Mouse (Mus musculus) CH12.LX (cell line): ENCODE data around the gene Tmc8. TPM values are rescaled to one million over a fixed set of nuclear protein-coding genes. Genes with fewer than 3 reads are reported as not detected.

Source experiments
- DNase-seq: peaks from one replicate; pipeline ENCODE4 v3.0.0-alpha.2; 2013; ENCODE audit errors: extremely low read depth
- H3K27ac ChIP-seq: 2 replicates; pipeline ENCODE4 v1.5.1; 2012; ENCODE audit warnings: low read depth, mild to moderate bottlenecking, control low read depth, moderate library complexity; ENCODE audit not compliant: insufficient read depth
- H3K27me3 ChIP-seq: replicated peaks from 2 replicates; pipeline ENCODE3; 2012; ENCODE audit warnings: inconsistent platforms
- H3K36me3 ChIP-seq, 2 experiments: replicated peaks in 1 of 2; 2 replicates each; pipeline versions ENCODE3 to v1.6.1; 2012; ENCODE audit warnings: inconsistent platforms in 1 of 2, low read length in 1 of 2, mild to moderate bottlenecking in 1 of 2, mixed read lengths in 1 of 2, moderate library complexity in 1 of 2; ENCODE audit not compliant: control insufficient read depth in 1 of 2, insufficient read depth in 1 of 2
- H3K4me1 ChIP-seq, 2 experiments: 2 replicates each; pipeline ENCODE4 v1.6.1; 2012; ENCODE audit warnings: inconsistent platforms in 1 of 2, moderate library complexity in 1 of 2; ENCODE audit not compliant: insufficient read depth in 2 of 2, control insufficient read depth in 1 of 2
- H3K4me2 ChIP-seq: 2 replicates; pipeline ENCODE4 v1.6.1; 2012; ENCODE audit warnings: low read depth, mild to moderate bottlenecking, control low read depth; ENCODE audit not compliant: poor library complexity, insufficient read depth, severe bottlenecking
- H3K4me3 ChIP-seq, 3 experiments: fragments of 150-350 bp in 1 of 3; sonication (generic) in 1 of 3; replicated peaks in 1 of 3; 2 replicates each; pipeline versions ENCODE3 to v1.5.1; 2011 to 2012; ENCODE audit warnings: low read depth in 2 of 3, low read length in 2 of 3, mild to moderate bottlenecking in 2 of 3, moderate library complexity in 2 of 3, control low read depth in 1 of 3, improper control_type of control experiment in 1 of 3, inconsistent platforms in 1 of 3, mixed read lengths in 1 of 3; ENCODE audit not compliant: poor library complexity in 1 of 3
- H3K79me2 ChIP-seq: replicated peaks from 2 replicates; pipeline ENCODE4 v1.6.1; 2012; ENCODE audit warnings: mild to moderate bottlenecking, moderate library complexity; ENCODE audit not compliant: control insufficient read depth, poor library complexity, insufficient read depth, severe bottlenecking; ENCODE audit errors: extremely low read depth
- H3K9ac ChIP-seq: 2 replicates; pipeline ENCODE4 v1.6.1; 2012; ENCODE audit warnings: low read depth, mild to moderate bottlenecking, control low read depth, moderate library complexity; ENCODE audit not compliant: insufficient read depth
- H3K9me3 ChIP-seq: replicated peaks from 2 replicates; pipeline ENCODE3; 2012; ENCODE audit warnings: low read length, inconsistent platforms, mixed read lengths
- BHLHE40 ChIP-seq: IDR thresholded peaks from 2 replicates; pipeline ENCODE4 v1.6.1; 2011; ENCODE audit warnings: mild to moderate bottlenecking, low read depth, low read length, improper control_type of control experiment
- CHD2 ChIP-seq: IDR thresholded peaks from 2 replicates; pipeline ENCODE4 v1.6.1; 2011; ENCODE audit warnings: low read length, improper control_type of control experiment
- ELF1 ChIP-seq: IDR thresholded peaks from 2 replicates; pipeline ENCODE4 v1.6.1; 2014; ENCODE audit warnings: low read depth, mild to moderate bottlenecking, inconsistent platforms, low read length, improper control_type of control experiment
- EP300 ChIP-seq: IDR thresholded peaks from 2 replicates; pipeline ENCODE4 v1.6.1; 2011; ENCODE audit warnings: low read length, improper control_type of control experiment
- ETS1 ChIP-seq: conservative IDR thresholded peaks from 2 replicates; pipeline ENCODE4 v1.6.1; 2012; ENCODE audit warnings: low read depth, mild to moderate bottlenecking, inconsistent platforms, low read length, improper control_type of control experiment, moderate library complexity
- HCFC1 ChIP-seq: IDR thresholded peaks from 2 replicates; pipeline ENCODE4 v1.6.1; 2012; ENCODE audit warnings: low read depth, mild to moderate bottlenecking, inconsistent platforms, low read length, improper control_type of control experiment
- IRF4 ChIP-seq: IDR thresholded peaks from 2 replicates; pipeline ENCODE4 v1.6.1; 2014; ENCODE audit warnings: low read depth, mild to moderate bottlenecking, inconsistent platforms, low read length, improper control_type of control experiment
- JUN ChIP-seq: IDR thresholded peaks from 2 replicates; pipeline ENCODE4 v1.6.1; 2011; ENCODE audit warnings: low read depth, mild to moderate bottlenecking, low read length, improper control_type of control experiment, moderate library complexity; ENCODE audit not compliant: insufficient read depth
- KAT2A ChIP-seq: IDR thresholded peaks from 2 replicates; pipeline ENCODE4 v1.6.1; 2012; ENCODE audit warnings: low read length, improper control_type of control experiment, inconsistent platforms; ENCODE audit not compliant: insufficient replicate concordance
- MAX ChIP-seq: IDR thresholded peaks from 2 replicates; pipeline ENCODE4 v1.6.1; 2011; ENCODE audit warnings: low read length, improper control_type of control experiment
- MEF2A ChIP-seq: IDR thresholded peaks from 2 replicates; pipeline ENCODE4 v1.6.1; 2014; ENCODE audit warnings: low read depth, mild to moderate bottlenecking, inconsistent platforms, low read length, improper control_type of control experiment, borderline replicate concordance
- MYC ChIP-seq: IDR thresholded peaks from 2 replicates; pipeline ENCODE4 v1.6.1; 2011; ENCODE audit warnings: low read depth, mild to moderate bottlenecking, improper control_type of control experiment, low read length
- NRF1 ChIP-seq: IDR thresholded peaks from 2 replicates; pipeline ENCODE4 v1.6.1; 2014; ENCODE audit warnings: low read depth, mild to moderate bottlenecking, inconsistent platforms, low read length, improper control_type of control experiment, moderate library complexity
- PAX5 ChIP-seq: IDR thresholded peaks from 2 replicates; pipeline ENCODE4 v1.6.1; 2012; ENCODE audit warnings: low read length, inconsistent platforms, mixed read lengths
- POLR2A ChIP-seq: IDR thresholded peaks from 2 replicates; pipeline ENCODE4 v1.6.1; 2011; ENCODE audit warnings: low read depth, mild to moderate bottlenecking, improper control_type of control experiment, low read length
- POLR2AphosphoS2 ChIP-seq: IDR thresholded peaks from 2 replicates; pipeline ENCODE4 v1.6.1; 2011; ENCODE audit warnings: low read depth, low read length, improper control_type of control experiment
- RAD21 ChIP-seq: IDR thresholded peaks from 2 replicates; pipeline ENCODE4 v1.6.1; 2011; ENCODE audit warnings: low read depth, mild to moderate bottlenecking, low read length, improper control_type of control experiment, moderate library complexity
- RCOR1 ChIP-seq: conservative IDR thresholded peaks from 2 replicates; pipeline ENCODE4 v1.6.1; 2012; ENCODE audit warnings: low read depth, mild to moderate bottlenecking, inconsistent platforms, low read length, improper control_type of control experiment
- SMC3 ChIP-seq: IDR thresholded peaks from 2 replicates; pipeline ENCODE4 v1.6.1; 2011; ENCODE audit warnings: low read depth, low read length, improper control_type of control experiment
- TBP ChIP-seq: conservative IDR thresholded peaks from 2 replicates; pipeline ENCODE4 v1.6.1; 2011; ENCODE audit warnings: low read depth, low read length, improper control_type of control experiment
- USF1 ChIP-seq: IDR thresholded peaks from 2 replicates; pipeline ENCODE4 v1.6.1; 2014; ENCODE audit warnings: low read depth, mild to moderate bottlenecking, inconsistent platforms, low read length, improper control_type of control experiment
- USF2 ChIP-seq: conservative IDR thresholded peaks from 2 replicates; pipeline ENCODE4 v1.6.1; 2011; ENCODE audit warnings: low read depth, low read length, improper control_type of control experiment
- ZKSCAN1 ChIP-seq: IDR thresholded peaks from 2 replicates; pipeline ENCODE4 v1.6.1; 2012; ENCODE audit warnings: low read depth, inconsistent platforms, low read length, improper control_type of control experiment, borderline replicate concordance
- ZMIZ1 ChIP-seq: IDR thresholded peaks from 2 replicates; pipeline ENCODE4 v1.6.1; 2012; ENCODE audit warnings: low read depth, mild to moderate bottlenecking, inconsistent platforms, low read length, improper control_type of control experiment
- ZNF384 ChIP-seq: IDR thresholded peaks from 2 replicates; pipeline ENCODE4 v1.6.1; 2012; ENCODE audit warnings: low read depth, low read length, improper control_type of control experiment, inconsistent platforms
- dilution Hi-C: fragments of 300-500 bp; cut with MboI; formaldehyde crosslinking; loops from 2 replicates; pipeline ENCODE4 v1.14.3; 2020; ENCODE audit warnings: low sequenced_read_pairs; ENCODE audit not compliant: extremely low pct_unique_long_range_greater_than_20kb, extremely low pct_ligation_motif_present
- in situ Hi-C: fragments of 300-500 bp; cut with MboI; formaldehyde crosslinking; loops from 3 replicates; pipeline ENCODE4 v1.14.3; 2019; ENCODE audit warnings: low sequenced_read_pairs, low pct_ligation_motif_present, low pct_unique_long_range_greater_than_20kb, mixed read lengths
- polyA plus RNA-seq: library from polyadenylated mRNA; unstranded; fragments of >175 nt; gene quantifications from 2 replicates; pipeline ENCODE4 v1.2.1, GENCODE M21; 2012; ENCODE audit warnings: low read depth; ENCODE audit not compliant: insufficient read length
- total RNA-seq, 2 experiments: library from RNA; depleted of rRNA; stranded (reverse); fragments of 300-350 nt in 1 of 2; fragments of >200 nt in 1 of 2; gene quantifications; 2 replicates each; pipeline ENCODE4 v1.2.3; 2012 to 2014

Gene Tmc8
- total and polyA plus RNA-seq, 3 experiments: 2.2 to 9.8 (median 6.1) TPM

GRCm38 (mm10) chr11:117838572-117838971, 56.7 kb downstream of the Tmc8 start:
- in situ Hi-C loops: no loop called here
- Histone ChIP-seq H3K4me1 (peaks cover 7 to 13% of the 10 kb centered on the region in 2 experiments), H3K4me3 (no peak overlapping the region), H3K9me3 (no peaks in the 10 kb centered on the region), H3K27ac (no peak overlapping the region), H3K79me2 (no peaks in the 10 kb centered on the region), H3K27me3 (no peaks in the 10 kb centered on the region), H3K4me2 (no peak overlapping the region), H3K36me3 (peaks cover 3 to 30% of the 10 kb centered on the region in 2 experiments), H3K9ac (no peak overlapping the region)
- DNase-seq: no peak
- dilution Hi-C loops: no loop called here
- TF ChIP-seq MEF2A (no peak), ZNF384 (no peak), KAT2A (no peak), CHD2 (no peak), TBP (no peak), NRF1 (no peak), JUN (no peak), POLR2A (no peak), USF1 (no peak), ZKSCAN1 (no peak), BHLHE40 (no peak), RAD21 (no peak), MAX (no peak), MYC (no peak), EP300 (no peak), POLR2AphosphoS2 (no peak), USF2 (no peak), ETS1 (no peak), ZMIZ1 (no peak)

GRCm38 (mm10) chr11:117839021-117839420, 57.1 kb downstream of the Tmc8 start:
- Histone ChIP-seq H3K27me3 (no peaks in the 10 kb centered on the region), H3K4me1 (peaks cover 7 to 13% of the 10 kb centered on the region in 2 experiments), H3K79me2 (no peaks in the 10 kb centered on the region), H3K9me3 (no peaks in the 10 kb centered on the region), H3K9ac (no peak overlapping the region), H3K4me3 (no peak overlapping the region), H3K36me3 (peaks cover 3 to 30% of the 10 kb centered on the region in 2 experiments), H3K4me2 (no peak overlapping the region), H3K27ac (no peak overlapping the region)
- no peak for TF ChIP-seq NRF1
- TF ChIP-seq USF1: no peak
- no peak for TF ChIP-seq ELF1
- no peak for TF ChIP-seq SMC3
- no peak for TF ChIP-seq PAX5
- TF ChIP-seq RCOR1: no peak
- no peak for TF ChIP-seq MYC
- no peak for TF ChIP-seq TBP
- no peak for TF ChIP-seq IRF4
- TF ChIP-seq ETS1: no peak
- no peak for TF ChIP-seq HCFC1
- in situ Hi-C loops (no loop called here), dilution Hi-C loops (no loop called here)
- no peak for DNase-seq
